Mouse (Mus musculus): Measurements from ENCODE around the gene Coq3. TPM values are rescaled to one million over a fixed set of nuclear protein-coding genes. Genes with fewer than 3 reads are reported as not detected.

Gene Coq3
- polyA plus RNA-seq (2017; shearing (Covaris generic)), result 10.4 TPM

GRCm38 (mm10) chr4:21879565-21880220 is at the start of gene Coq3:
TSS of gene Coq3 (plus strand) at chr4:21879673.

DNA sequence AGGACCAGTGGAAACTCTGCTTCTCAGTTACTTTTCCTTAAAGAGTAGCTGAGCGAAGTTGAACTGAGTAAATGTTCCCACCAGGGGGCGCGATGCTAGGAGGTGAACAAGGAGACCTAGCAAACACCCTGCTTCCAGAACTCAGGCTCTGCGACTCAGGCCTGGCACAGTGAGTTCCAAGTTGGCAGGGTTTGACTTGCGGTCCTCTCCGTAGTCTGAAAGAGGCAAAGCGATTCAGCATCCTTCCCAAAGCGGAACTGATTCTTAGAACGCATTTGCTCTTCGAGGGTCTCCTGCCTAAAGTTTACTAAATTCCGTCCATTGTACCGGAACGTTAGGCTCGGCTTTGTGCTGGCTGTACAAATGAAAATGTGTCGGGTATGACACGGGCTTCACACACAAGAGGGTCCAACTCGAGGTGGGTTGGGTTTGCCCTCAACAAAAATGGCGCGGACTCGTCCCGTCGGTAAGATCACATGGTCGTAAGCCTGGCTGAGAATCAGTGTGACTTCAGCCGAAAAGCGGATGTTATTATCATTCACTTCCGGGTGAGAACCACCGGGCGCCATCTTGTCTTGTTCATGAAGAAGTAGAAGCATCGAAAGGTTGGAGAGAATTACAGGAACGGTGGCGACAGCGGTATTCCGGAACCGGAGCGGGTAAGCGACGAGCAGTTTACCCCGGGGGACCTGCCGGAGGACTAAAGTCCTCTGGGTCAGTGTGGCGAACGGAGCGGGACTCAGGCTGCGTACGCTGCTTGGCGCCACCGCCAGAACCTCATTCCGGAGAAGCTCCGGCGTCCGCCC is 31.8 kb upstream of the Coq3 start, which contains the start of gene Pnisr:
TSS of gene Pnisr (plus strand) at position 103 of the 806 bp plus-strand sequence.

GRCm38 (mm10) chr4:21930971-21931771 is 51.7 kb downstream of the Coq3 start, which contains the start of gene Faxc:
TSS of gene Faxc (plus strand) at chr4:21931329.

Other genes starting within 250 kb of the Coq3 start
- 0.10 TPM for gene Prdm13, start 193.7 kb upstream of the Coq3 start, polyA plus RNA-seq (2017; shearing (Covaris generic))
- gene Ccnc, start 152.0 kb upstream of the Coq3 start, polyA plus RNA-seq (2017; shearing (Covaris generic)), result 33.3 TPM
- 19.0 TPM for gene Usp45, start 112.5 kb upstream of the Coq3 start, polyA plus RNA-seq (2017; shearing (Covaris generic))
- gene Tstd3, start 112.5 kb upstream of the Coq3 start, polyA plus RNA-seq (2017; shearing (Covaris generic)), result 17.9 TPM
- gene Pnisr, start 32.1 kb upstream of the Coq3 start, polyA plus RNA-seq (2017; shearing (Covaris generic)), result 185 TPM
- gene Faxc, start 51.7 kb downstream of the Coq3 start, polyA plus RNA-seq (2017; shearing (Covaris generic)), result not detected

Data from CD4-positive, CD25-positive, alpha-beta regulatory T cell (primary cell).